Mouse (Mus musculus): ENCODE measurements around the gene Iqgap2. TPM values are rescaled to one million over a fixed set of nuclear protein-coding genes. Genes with fewer than 3 reads are reported as not detected.

Iqgap2 gene
- total and polyA plus RNA-seq, 3 experiments: 0.27 to 0.32 TPM; not detected in 1

DNA sequence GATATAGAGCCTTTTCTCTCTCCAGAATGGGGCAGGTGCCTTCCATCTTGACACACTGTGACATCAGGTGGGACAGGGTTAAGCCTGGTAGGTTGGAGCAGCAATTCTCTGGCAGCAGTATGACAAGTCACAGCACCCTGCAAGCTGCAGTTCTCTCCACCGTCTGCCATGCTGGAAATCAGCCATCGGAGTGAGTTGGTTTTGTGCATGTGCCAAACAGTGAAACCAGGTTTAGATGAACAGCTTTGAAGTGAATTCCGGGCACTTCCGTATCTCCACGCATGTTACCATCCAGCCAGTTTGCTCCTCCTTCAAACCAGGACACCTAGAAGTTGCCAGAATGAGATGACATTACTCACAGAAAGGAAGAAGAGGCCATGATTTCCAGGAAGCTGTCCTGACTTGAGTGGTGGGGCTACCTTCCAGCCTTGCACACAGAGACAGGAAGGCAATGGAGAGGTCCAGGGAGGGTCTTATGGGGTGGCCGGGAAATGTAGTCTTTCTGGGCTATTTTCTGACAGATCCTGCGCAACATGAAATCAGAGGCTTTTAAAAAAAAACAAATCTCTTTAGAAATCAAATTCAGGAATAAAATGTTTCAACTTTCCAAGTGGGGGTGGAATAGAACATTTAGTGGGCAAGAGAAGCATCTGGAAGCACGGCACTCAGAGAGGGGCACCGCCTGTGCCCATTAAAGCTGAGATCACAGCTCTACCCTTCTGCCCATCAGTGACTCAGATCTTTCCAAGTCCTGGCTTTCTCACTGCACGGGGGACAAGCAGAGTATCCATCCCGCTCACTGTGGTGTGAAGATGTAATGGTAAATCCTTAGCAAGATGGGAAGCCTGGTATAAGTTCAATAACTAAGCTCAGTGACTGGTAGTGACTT, 20.7 kb upstream of the Iqgap2 start:
- Histone ChIP-seq H3K9me3 (replicated peaks; ENCODE audit: insufficient read depth, low read length) (no peaks in the 10 kb centered on the region), H3K27me3 (ENCODE audit: control insufficient read depth in 1 of 2, insufficient read depth in 2 of 2, low read length in 2 of 2) (peaks cover 2 to 5% of the 10 kb centered on the region in 2 experiments), H3K36me3 (ENCODE audit: control insufficient read depth in 1 of 2, insufficient read depth in 2 of 2, low read length in 2 of 2) (no peaks in the 10 kb centered on the region), H3K4me1 (ENCODE audit: control insufficient read depth in 1 of 2, insufficient read depth in 2 of 2, low read length in 2 of 2) (no peaks in the 10 kb centered on the region), H3K9ac (ENCODE audit: control insufficient read depth, low read depth, low read length, poor library complexity, severe bottlenecking) (no peak overlapping the region), H3K4me3 (ENCODE audit: control insufficient read depth in 1 of 2, insufficient read depth in 1 of 2, low read depth in 2 of 2, low read length in 2 of 2) (no peak overlapping the region), H3K27ac (ENCODE audit: control insufficient read depth, low read depth, low read length) (no peak overlapping the region), H3K79me2 (ENCODE audit: control insufficient read depth, insufficient read depth, low read length, poor library complexity) (no peaks in the 10 kb centered on the region)
- TF ChIP-seq NELFE (IDR thresholded peaks at IDR 0.05; ENCODE audit: low read depth, low read length) (no peak), ZC3H11A (IDR thresholded peaks at IDR 0.05; ENCODE audit: low read depth, low read length) (no peak), USF1 (IDR thresholded peaks at IDR 0.05; ENCODE audit: low read depth, low read length) (no peak), USF2 (IDR thresholded peaks at IDR 0.05; ENCODE audit: borderline replicate concordance in 1 of 2, insufficient read depth in 1 of 2, low read depth in 1 of 2, low read length in 2 of 2) (no peak), BHLHE40 (IDR thresholded peaks at IDR 0.05; ENCODE audit: borderline replicate concordance, low read depth, low read length) (no peak), MXI1 (IDR thresholded peaks at IDR 0.05; ENCODE audit: low read depth, low read length) (no peak), TCF12 (IDR thresholded peaks at IDR 0.05; ENCODE audit: low read depth, low read length) (no peak), GATA1 (IDR thresholded peaks at IDR 0.05; ENCODE audit: low read depth, low read length) (no peak), MAZ (IDR thresholded peaks at IDR 0.05; ENCODE audit: low read depth, low read length) (no peak), MYB (IDR thresholded peaks at IDR 0.05; ENCODE audit: low read depth, low read length) (no peak), KAT2A (conservative IDR thresholded peaks at IDR 0.05; ENCODE audit: low read depth, low read length) (no peak), RCOR1 (IDR thresholded peaks at IDR 0.05; ENCODE audit: low read depth, low read length) (no peak), EP300 (IDR thresholded peaks at IDR 0.05; ENCODE audit: low read depth in 1 of 2, low read length in 2 of 2) (no peak), UBTF (IDR thresholded peaks at IDR 0.05; ENCODE audit: borderline replicate concordance, insufficient read depth, low read depth, low read length) (no peak), ZKSCAN1 (IDR thresholded peaks at IDR 0.05; ENCODE audit: low read depth, low read length) (no peak), SIN3A (IDR thresholded peaks at IDR 0.05; ENCODE audit: low read length) (no peak)
- no peak for DNase-seq (ENCODE audit: low read depth, low spot score)

DNA sequence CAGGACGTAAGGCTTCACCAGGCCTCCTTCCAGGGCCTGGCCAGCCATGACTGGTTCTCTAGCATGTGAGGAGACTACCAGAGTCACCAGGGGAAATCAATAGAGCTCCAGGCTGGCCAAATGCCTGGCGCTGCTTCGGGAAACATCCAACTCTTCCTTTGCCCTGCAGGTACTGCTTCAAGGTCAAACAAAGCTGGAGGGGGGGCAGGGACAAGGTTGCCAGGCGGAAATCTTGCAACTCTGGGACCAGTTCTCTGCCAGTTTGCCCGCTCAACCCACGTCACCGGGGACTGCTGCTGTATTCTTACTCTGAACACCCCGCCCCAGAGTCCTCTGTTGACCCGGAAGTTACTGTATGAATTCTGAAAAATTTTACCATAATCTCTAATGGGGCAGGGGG, 18.5 kb upstream of the Iqgap2 start:
- Histone ChIP-seq H3K9ac (ENCODE audit: control insufficient read depth, low read depth, low read length, poor library complexity, severe bottlenecking) (no peak overlapping the region), H3K79me2 (ENCODE audit: control insufficient read depth, insufficient read depth, low read length, poor library complexity) (no peaks in the 10 kb centered on the region), H3K36me3 (ENCODE audit: control insufficient read depth in 1 of 2, insufficient read depth in 2 of 2, low read length in 2 of 2) (no peaks in the 10 kb centered on the region), H3K4me3 (ENCODE audit: control insufficient read depth in 1 of 2, insufficient read depth in 1 of 2, low read depth in 2 of 2, low read length in 2 of 2) (no peak overlapping the region), H3K4me1 (ENCODE audit: control insufficient read depth in 1 of 2, insufficient read depth in 2 of 2, low read length in 2 of 2) (no peaks in the 10 kb centered on the region), H3K27ac (ENCODE audit: control insufficient read depth, low read depth, low read length) (no peak overlapping the region), H3K27me3 (ENCODE audit: control insufficient read depth in 1 of 2, insufficient read depth in 2 of 2, low read length in 2 of 2) (peaks cover 2 to 5% of the 10 kb centered on the region in 2 experiments), H3K9me3 (replicated peaks; ENCODE audit: insufficient read depth, low read length) (no peaks in the 10 kb centered on the region)
- TF ChIP-seq MYC (IDR thresholded peaks at IDR 0.05; ENCODE audit: low read depth, low read length) (no peak), E2F4 (IDR thresholded peaks at IDR 0.05; ENCODE audit: borderline replicate concordance, low read depth, low read length) (no peak), POLR2AphosphoS5 (IDR thresholded peaks at IDR 0.05; ENCODE audit: borderline replicate concordance, low read depth, low read length) (no peak), NRF1 (IDR thresholded peaks at IDR 0.05; ENCODE audit: insufficient read depth, low read depth, low read length, poor library complexity, severe bottlenecking) (no peak), NELFE (IDR thresholded peaks at IDR 0.05; ENCODE audit: low read depth, low read length) (no peak), USF1 (IDR thresholded peaks at IDR 0.05; ENCODE audit: low read depth, low read length) (no peak), ZC3H11A (IDR thresholded peaks at IDR 0.05; ENCODE audit: low read depth, low read length) (no peak), CHD1 (IDR thresholded peaks at IDR 0.05; ENCODE audit: low read depth, low read length) (no peak), BHLHE40 (IDR thresholded peaks at IDR 0.05; ENCODE audit: borderline replicate concordance, low read depth, low read length) (no peak), MXI1 (IDR thresholded peaks at IDR 0.05; ENCODE audit: low read depth, low read length) (no peak)
- no peak for DNase-seq (ENCODE audit: low read depth, low spot score)
